Mouse (Mus musculus) cerebellum, adult 9-11 months (tissue): ENCODE data around the gene Ccdc157.
A peak's percentile ranks its signal among the peaks of the same experiment; 100 is the strongest.
"Not testable (repeated sequence)": the region's sequence is repeated elsewhere in the genome, so short reads cannot be mapped to it uniquely, and the experiment has no call there.

Source experiments
- DNase-seq: peaks from one replicate; pipeline ENCODE4 v3.0.0; 2022

The Ccdc157 gene

DNA sequence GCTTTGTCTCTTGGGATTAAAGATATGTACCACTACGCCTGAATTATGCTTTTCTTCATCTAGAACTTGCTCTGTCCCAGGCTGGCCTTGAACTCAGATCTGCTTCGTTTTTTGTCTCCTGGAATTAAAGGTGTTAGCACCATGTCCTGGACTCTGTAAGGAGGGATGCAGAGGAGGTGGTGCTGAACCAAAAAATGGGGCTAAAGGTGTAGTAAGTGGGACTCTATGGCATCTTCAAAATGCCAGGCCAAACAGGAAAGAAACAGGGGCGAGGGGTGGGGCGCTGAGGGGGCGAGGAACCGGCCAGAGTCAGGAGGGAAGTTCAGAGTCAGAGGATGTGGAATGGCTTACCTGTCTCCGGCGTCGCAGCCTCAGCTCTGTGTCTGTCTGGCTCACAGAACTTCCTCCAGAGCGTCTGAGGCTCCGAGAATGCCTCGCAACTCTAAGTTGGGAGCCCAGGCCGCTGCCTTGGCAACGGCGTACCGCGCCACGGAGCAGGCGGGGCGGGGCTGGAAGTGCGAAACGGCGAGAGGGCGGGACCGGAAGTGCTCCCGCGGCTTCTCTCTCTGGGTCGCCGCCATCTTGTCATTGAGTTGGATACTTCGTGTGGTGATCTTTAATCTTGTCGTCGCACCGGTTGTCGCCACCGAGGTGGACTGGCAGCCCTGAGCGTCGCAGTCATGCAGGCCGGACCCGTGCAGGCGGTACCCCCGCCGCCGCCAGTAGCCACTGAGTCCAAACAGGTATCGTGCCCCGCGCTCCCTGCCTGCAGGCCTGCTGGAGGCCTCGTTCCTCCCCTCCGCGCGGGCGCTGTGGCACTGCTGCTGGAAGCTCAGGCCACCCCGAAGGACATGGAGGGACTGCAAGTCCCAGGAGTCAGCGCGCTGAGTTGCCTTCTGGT is at the start of gene Ccdc157, which contains the start of gene Sf3a1:
Ccdc157 (minus strand) TSS at position 486 of the 901 bp plus-strand sequence.
Sf3a1 (plus strand) TSS at position 543 of the 901 bp plus-strand sequence.
- peak; percentile 91 for DNase-seq

DNA sequence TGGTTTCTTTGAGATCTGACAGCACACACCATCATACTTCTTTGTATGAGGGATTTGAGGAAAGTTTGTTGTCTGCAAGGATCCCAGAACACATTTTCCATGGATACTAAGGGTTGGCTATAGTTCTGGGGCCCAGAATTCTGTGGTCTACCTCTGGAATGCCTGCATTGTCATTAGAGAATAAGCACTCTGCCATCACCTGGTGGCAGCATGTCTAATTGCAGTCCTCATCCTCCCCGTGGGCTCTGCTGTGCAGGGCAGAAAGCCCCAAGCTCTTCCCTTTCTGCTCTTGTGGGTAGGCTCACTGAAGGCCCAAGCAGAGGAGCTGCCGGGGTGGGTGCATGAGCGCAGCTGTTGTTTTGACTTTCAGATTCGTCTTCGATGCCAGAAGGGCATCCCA is 49.5 kb upstream of the Ccdc157 start:
- DNase-seq = no peak

DNA sequence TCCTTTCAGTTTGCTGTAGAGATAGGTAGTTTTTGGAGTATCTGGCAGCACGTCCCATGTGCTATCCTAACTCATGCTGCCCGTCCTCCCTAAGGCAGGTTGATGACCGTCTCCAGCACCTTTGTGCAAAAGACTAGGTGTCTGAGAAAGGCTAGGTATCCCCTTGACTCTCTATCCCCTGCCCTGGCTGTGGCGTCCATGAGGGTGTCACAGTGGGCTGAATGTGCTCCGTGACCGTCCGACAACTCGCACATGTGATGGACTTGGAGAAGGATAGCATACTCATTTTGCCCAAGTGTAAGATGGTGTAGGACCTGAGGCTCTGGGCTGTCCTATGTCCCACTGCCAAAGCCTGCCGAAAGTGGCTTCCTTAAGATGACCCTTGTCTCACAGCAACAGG is 47.6 kb upstream of the Ccdc157 start:
- no peak for DNase-seq

DNA sequence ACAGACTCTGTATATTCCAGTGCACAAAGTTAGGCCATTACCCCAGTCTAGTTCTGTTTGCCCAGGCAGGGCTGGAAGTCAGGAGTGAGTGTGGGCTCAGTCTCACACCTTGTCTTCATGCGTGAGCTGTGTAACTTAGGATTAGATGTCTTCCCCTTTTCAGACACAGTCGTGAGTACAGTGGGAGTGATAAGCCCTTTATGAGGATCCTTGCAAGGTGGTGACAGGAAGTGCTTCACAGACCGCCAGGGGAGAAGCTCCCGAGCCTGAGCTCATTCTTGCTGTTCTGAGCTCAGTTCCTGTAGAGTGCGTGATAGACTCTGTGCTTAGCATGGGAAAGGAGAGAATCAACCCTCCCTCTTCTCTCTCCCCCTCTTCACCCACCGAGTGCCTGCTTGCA is 46.5 kb upstream of the Ccdc157 start:
- no peak for DNase-seq

DNA sequence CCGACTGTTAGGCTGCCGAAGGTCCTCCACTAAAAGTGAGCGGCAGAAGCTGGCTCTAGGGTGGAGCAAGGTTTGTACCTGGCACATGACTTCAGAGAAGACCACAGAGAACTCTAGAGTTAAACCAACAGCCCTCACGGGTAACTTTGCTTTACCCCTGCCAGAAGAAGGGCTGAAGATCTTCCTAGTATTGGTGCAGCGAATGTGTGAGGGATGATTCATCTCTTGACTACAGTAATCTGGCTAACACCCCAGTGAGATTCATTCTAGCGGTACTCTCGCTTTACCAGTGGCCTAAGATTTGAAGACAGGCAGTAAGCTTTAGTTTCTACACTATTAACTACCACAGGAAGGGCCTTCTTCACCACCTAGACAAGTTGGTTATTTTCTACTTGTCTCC is 45.9 kb upstream of the Ccdc157 start:
- DNase-seq = no peak

DNA sequence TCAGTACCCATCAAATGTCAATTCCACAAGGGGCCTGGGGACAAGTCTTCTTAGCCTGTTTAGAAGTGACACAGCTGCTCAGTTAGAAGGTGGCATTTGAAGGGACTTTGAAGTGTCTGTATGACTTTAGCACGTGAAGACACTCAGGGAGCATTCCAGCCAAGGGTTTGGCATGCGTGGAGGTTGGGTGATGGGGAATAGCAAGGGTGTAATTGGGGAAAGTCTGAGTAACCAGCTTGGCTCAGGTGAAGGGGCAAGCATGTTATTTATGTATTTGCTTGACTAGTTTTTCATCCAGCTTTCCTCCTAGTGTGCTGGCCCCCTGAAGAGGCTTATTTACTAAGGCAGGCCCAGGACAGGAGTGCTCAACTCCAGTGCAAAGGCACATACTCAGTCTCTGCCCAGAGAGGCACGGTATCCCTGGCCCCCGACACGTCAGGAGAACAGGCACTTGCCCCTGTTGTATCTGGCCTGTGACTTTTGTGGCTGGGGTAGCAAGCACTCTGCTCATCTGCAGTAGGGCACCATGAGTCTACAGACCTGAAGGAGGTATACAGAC is 45.1 kb upstream of the Ccdc157 start:
- no peak for DNase-seq

DNA sequence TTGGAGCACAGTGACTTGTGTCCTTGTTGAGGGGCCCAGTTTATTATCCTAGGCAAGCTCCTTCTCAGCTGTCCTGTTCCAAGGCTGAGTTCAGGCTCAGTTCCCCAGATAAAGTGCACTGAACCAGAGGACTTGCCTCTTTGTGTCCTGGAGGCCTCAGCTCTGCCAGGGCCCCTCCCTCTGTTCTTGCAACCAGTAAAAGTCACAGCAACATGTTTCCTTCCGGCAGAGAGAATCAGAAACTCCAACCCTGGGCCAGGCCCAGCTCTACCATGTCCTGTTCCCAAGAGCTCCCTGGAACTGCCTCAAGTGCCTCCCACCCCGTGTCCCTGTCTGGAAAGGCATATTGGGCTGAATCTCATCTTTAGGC is 43.6 kb upstream of the Ccdc157 start:
- no peak for DNase-seq

DNA sequence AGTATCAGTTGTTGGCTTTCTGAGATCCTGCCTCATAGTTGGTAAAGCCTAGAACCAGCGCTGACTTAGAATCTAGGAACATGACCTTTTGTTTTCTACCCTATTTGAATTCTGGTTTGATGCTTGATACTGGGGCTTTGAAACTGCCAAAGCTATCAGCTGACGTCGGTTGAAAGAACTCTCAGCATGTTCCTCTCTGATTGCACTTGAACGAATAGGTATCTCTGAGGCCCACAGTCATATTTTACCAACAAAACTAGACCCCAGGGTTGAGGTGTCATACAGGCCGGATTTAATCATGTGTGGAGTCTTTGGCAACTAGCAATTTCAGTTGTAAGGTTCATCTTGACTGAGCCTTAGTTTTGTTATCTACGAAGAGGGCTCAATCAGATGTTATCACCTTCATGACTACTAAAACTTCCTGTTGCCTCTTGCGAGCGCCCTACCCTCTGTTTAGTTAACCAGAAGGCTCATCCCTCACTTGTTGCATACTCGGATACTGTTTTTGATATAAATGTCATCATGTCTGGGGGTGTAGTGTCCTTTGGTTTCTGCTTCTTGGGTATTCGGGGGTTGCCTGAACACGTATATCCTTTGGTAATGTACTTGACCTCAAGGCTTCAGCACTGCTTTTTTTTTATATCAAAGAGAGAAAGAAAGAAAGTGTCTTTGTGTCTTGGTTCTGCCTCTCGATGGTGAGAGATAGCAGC is 43.1 kb upstream of the Ccdc157 start:
- DNase-seq = no peak

DNA sequence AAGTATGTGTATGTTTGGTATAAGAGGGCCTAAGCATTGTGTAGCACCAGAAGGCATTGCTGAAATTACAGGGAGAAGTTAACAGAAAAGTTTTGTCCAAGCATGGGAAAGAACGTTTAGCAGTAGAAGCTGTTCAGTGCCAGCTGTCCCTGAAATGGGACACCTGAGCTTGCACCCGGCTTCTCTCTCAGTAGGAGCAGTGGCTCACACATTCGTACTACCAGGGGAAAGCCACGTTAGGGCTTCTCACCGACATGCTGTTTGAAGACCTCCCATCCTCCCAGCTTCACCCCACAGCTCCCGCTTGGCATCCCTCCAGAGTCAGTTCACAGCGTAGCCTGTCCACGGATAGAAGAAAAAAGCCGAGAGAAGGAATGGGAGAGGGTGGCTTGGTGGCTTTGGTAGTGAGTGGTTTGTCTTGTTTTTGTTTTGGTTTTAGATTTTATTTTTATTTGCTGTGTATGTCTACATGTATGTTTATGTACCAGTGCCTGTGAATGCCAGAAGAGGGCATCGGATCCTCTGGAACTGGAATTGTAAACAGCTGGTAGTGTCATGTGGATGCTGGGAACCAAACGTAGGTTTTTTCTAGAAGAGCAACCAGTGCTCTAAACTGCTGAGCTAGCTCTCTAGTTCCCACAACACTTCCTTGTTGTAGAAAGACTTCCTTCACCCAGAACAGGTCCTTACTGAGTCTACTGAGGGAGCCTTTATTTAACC is 42.0 kb upstream of the Ccdc157 start:
- DNase-seq = no peak

DNA sequence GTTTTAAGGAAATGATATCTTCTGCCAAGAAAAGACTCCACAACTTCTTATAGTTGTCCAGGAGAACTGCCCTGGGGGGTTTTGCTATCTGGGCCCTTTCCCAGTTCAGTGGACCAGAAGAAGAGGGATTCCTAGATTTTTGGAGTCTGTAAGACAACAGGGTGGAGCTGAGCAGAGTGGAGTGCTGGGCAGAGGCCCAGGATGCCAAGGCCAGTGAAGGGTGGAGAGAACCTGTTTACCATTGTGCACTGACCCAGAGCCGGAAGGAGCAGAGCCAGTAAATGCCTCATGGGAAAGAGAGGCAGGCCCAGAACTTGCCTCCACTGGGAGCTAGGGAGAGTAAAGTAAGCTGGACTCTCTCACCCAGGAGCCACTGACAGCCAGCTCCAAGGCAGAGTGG is 37.6 kb upstream of the Ccdc157 start:
- no peak for DNase-seq

DNA sequence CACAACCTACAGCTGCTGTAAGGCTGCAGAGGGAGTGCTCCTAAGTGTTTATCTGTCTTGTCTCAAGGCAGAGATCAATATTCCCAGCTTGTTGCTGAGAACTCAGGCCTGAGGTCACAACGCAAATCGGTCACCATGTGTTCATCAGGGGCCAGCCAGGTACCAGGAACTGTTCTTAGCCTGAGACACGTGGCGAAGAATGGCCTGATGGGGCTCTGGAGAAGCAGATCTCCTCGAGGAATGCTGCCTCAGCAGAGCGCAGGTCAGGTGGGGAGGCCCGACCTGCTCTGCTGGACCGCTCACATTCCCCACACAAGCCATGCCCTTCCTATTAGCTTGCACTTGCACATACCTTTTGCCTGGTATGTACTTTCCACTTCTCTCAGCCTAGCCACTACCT is 36.5 kb upstream of the Ccdc157 start:
- no peak for DNase-seq

DNA sequence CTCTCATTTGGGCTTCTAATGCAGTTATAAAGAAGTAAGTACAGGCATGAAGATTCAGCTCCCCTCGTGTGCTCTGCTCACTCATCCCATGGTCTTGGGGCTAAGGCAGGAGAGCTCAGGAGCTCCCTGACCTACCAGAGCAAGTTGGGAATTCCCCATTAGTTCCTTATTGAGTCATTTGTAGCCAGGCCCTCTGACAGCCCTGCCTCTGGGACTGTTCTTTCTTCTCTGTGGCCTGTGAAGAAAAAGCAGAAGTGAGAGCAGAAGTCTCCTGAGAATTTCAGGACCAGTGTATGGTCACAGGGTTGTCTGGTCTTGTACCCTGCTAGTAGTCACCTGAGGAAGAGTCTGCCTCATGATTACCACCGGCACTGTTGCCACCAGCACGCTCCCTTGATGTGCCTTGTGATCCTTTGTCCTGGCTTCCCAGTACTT is 35.5 kb upstream of the Ccdc157 start:
- DNase-seq = no peak

DNA sequence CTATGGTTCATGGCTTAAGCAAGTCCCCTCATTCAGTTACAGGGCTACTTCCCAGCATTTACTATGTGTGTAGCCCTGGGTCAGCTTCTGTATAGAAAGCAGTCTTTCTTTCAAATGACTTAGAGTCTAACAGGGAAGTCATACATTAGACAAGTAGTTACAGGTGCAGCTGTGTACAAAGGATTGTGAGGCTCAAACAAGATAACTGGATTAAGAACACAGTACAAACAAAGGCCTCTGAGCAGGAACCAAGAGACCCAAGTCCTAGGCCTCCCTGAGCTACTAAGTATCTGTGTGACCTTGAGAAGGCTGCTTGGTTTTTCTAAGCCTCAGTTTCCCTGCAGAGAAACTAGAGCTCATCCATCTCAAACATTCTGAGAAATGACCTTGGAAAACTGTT is 33.3 kb upstream of the Ccdc157 start:
- DNase-seq = no peak

DNA sequence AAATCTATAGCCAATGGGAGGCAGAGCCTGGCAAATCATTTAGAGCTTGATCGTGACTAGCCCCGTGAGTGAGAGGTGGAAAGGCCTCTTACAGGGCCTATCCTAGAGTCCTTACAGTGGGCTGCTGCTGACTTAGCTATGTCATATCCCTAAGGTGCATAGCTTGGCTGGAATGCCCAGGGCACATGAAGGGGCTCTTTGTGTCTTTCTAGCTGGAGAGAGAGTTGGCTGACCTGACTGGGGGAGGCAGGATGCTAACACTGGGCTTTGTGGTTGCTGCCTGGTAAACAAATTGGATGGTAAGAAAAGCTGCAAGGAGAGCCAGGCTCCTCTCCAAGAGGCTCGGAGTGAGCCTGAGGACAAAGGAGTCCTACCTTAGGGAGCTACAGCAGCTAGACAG is 32.7 kb upstream of the Ccdc157 start:
- no peak for DNase-seq

DNA sequence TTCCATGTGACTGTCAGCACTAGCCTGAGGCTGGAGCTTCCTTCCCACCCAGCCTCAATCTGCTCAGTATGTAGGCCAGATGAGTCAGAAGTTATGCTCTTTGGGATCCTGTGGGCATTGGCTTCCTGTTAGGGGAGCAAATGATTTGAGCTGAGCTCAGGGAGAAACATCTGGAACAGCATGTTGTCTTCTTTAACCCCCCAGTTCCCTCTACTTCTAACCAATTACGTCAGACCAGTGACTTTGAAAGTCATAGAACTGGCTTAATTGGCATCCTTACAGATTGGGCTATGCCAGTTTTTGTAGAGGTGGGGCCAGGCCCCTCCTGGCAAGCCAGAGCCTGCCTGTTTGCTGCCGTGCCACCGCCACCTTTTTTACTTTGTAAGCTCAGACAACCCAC is 30.6 kb upstream of the Ccdc157 start:
- no peak for DNase-seq

DNA sequence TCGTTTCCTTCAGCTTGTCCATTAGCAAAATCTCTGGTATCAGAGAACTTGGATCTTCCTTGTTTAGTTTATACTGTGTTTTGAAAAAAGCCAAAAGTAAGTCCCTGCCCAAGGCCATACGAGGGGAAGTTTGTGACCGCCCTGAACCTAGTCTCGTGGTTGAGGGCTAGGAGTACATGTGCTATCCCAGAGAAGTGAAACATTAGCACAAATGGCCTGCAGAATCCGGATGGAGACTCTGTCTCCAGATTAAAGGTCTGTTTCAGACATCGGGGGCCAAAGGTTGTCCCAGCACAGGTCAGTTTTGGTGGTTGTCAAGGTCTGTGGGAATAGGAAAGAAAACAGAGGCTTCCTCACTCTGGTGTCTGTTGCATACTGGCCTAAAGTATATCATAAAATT is 29.1 kb upstream of the Ccdc157 start:
- DNase-seq = no peak

DNA sequence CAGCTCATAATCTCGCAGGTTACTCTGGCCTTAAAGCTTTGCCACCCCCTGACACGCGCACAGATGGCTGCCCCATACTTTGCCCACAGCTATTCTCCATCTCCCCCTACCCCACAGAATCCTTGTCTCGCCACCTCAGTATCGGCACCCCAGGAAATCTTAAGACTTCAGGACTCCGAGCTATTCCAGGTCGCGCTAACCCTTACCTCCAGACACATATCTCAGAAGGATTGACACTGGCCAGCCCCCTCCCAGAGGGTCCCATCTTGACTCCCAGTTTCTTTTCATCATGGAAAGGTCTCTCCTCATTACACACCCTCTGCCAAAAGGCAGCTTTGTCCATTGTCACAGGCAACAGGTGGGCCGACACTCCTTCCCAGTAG is 27.2 kb upstream of the Ccdc157 start:
- peak; percentile 52 for DNase-seq

DNA sequence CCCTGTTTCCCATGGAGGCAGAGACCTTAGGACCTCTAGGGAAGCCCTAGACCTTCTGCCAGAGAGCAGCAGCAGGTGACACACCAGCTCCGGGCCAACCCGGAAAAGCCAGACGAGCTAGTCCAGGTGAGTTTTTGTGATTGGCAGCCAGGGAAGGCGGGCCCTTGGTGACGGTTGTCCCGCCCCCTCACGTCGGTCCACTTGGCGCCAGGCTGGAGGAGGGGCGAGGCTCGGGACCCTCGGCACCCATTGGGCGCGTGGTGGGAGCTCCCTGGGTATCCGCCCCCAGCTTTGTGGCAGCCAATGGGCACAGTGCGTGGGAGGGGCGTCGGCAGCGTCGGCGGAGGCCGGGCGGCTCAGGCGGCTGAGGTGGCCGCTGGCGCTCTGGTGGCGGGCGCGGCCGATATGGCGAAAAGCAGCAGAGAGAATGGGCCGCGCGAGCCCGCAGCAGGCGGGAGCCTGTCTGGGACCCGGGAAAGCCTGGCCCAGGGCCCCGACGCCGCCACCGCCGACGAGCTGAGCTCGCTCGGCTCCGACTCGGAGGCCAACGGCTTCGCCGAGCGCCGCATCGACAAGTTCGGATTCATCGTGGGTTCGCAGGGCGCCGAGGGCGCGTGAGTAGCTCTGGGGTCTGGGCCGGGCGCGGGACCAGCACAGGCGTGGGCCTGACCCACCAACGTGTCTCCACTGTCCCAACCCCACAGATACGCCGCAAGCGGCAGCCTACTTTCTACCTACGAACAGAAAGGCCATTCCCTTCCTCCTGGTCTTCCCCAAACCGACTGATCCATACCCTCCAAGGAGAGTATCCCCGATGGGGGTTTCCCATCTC is 26.6 kb upstream of the Ccdc157 start, which contains the start of gene Tbc1d10a:
Tbc1d10a (plus strand) TSS at position 304 of the 832 bp plus-strand sequence.
- peak; percentile 99 for DNase-seq

DNA sequence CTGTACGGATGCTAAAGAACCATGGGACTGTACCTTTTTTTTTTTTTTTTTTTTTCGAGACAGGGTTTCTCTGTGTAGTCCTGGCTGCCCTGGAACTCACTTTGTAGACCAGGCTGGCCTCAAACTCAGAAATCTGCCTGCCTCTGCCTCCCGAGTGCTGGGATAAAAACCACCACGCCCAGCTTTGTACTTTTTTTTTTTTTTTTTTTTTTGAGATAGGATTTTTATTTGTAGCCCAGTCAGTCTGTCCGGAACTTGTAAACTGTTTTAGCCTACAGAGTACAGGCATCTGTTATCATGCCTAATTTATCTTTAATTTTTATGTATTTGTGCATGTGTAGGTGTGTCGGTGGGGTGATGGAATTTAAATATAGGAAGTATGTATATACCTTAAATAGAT is 25.4 kb upstream of the Ccdc157 start:
- DNase-seq = not testable (repeated sequence)

DNA sequence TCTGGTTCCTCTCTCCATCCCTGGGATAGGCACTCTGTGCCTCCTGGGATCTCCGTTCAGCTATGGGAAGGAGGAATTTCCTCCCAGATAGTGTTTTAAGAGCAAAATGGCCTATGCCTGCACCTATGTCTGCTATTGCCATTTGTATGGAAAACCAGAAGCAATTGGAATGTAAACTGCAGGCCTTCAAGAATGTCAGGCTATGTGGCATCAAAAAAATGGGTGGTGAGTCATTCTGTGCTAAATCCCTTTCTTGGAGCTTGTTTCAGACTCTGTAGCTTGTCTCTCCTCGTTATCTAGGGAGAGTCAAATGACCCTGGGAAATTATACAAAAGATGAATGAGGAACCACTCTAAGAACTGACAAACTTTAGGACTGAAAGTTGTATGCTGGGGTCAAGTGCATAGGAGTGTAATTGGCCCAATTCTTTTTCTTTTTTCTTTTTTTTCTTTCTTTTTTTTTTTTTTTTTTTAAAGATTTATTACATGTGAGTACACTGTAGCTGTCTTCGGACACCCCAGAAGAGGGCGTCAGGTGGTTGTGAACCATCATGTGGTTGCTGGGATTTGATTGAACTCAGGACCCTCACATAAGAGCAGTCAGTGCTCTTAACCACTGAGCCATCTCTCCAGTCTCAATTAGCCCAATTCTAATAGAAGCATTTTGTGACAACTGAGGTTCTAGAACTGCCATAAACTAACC is 24.3 kb upstream of the Ccdc157 start:
- no peak for DNase-seq

DNA sequence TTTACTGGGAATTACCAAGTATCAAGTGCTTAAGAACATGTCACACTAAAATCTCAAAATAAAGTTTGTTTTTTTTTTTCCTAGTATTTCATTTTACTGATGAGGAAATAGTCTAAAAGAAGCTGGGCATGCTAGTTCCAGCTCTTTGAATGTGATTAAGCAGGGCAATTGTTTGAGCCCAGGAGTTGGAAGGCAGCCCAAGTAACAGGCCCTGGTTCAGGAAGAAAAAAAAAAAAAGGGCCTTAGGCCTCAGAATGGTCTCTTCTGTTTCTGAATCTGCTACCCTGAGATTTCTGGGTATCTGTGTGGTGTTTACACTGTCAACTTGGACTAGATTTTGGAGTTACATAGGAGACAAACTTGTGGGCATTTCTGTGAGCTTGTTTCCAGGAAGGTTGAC is 23.4 kb upstream of the Ccdc157 start:
- no peak for DNase-seq

DNA sequence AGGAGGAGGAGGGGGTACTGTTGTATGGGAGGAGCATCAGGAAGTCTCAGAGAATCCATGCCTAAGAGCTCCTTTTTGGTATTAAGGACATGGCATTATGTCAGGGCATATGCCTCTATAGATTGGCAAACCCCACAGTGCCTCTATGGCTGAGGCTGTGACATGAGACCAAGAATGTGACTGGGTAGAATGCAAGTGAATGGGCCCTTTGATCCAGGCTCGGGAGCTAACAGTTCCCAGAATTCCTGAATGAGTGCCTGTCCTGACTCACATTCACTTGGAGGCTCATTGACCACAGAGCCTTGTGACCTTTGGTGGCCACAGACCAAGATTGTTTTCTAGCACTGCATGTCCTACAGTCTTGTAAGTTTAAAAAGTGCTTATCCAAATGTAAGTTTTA is 22.0 kb upstream of the Ccdc157 start:
- no peak for DNase-seq
